Mouse (Mus musculus) spleen, adult 2 months (tissue): ENCODE measurements around the gene Abcf3.

Experiments
- CTCF ChIP-seq: fragments of 200-500 bp; IDR thresholded peaks from 2 replicates; pipeline ENCODE4 v1.5.1; 2011; ENCODE audit warnings: mild to moderate bottlenecking, inconsistent platforms; ENCODE audit not compliant: insufficient read depth, insufficient read length, insufficient replicate concordance; ENCODE audit errors: extremely low read depth
- POLR2A ChIP-seq: fragments of 200-500 bp; IDR thresholded peaks from 2 replicates; pipeline ENCODE4 v1.6.1; 2011; ENCODE audit warnings: low read depth, low read length, inconsistent platforms

- no peak for TF ChIP-seq POLR2A
- TF ChIP-seq CTCF, result no peak
Measured at GRCm38 (mm10) chr16:20595060-20595673, 46.8 kb downstream of the Abcf3 start.
